Mouse (Mus musculus) thymus, adult 2 months (tissue): ENCODE results near the gene Med13.

ENCODE experiments used
- CTCF ChIP-seq: fragments of 200-500 bp; IDR thresholded peaks from 2 replicates; pipeline ENCODE4 v1.5.1; 2012; ENCODE audit warnings: mild to moderate bottlenecking, control low read depth, low read length, moderate library complexity, borderline replicate concordance; ENCODE audit not compliant: control insufficient read depth, poor library complexity, insufficient read depth; ENCODE audit errors: extremely low read depth
- POLR2A ChIP-seq: fragments of 200-500 bp; IDR thresholded peaks from 2 replicates; pipeline ENCODE4 v1.6.1; 2012; ENCODE audit warnings: mild to moderate bottlenecking, low read length, control low read depth, moderate library complexity; ENCODE audit not compliant: control insufficient read depth, poor library complexity, insufficient read depth; ENCODE audit errors: extremely low read depth

DNA sequence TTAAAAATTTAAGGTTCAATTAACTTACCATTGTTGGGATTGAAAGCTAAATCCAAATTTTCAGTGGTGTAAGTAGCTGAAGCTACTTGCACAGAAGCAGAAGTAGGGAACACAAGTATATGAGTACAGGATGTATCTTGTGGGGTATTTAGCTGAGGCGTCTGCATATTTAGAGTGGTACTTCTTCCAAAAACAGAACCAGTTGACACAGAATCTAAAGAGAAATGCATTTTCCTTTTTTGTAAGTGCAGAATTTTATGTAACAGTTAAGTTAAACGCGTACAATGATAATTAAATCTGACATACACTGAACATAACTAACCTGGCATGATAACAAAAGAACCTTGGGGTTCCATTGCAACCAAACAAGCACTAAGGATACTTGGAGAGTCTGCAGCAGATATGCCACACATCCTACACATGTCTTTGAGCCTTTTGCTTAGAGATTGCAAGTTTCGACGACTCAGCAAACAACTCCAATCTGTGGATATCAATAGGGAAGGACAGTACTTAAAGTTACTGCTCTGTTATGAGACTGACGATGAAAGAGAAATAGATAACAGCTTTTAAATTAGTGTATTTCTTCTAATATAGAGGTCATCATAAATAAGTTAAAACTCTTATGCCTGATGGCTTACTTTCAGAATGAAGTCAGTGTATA lies 78.8 kb downstream of the Med13 start:
- TF ChIP-seq CTCF (no peak), POLR2A (no peak)
